Mouse (Mus musculus) bone marrow macrophage, adult 2 months (primary cell): ENCODE data around the gene Mcu.

Source experiments
- CTCF ChIP-seq: IDR thresholded peaks from 2 replicates; pipeline ENCODE4 v1.5.1; 2012; ENCODE audit warnings: low read depth, mild to moderate bottlenecking, low read length, moderate library complexity
- POLR2A ChIP-seq: IDR thresholded peaks from 2 replicates; pipeline ENCODE4 v1.6.1; 2012; ENCODE audit warnings: mild to moderate bottlenecking, low read depth, low read length, borderline replicate concordance

- TF ChIP-seq CTCF, result no peak
- TF ChIP-seq POLR2A, result no peak
These were observed 129.1 kb downstream of the Mcu start for GRCm38 (mm10) chr10:59487351-59487750.
